Mouse (Mus musculus): ENCODE results near the gene Ctf2. TPM values are rescaled to one million over a fixed set of nuclear protein-coding genes. Genes with fewer than 3 reads are reported as not detected.
"Not testable (repeated sequence)": the region's sequence is repeated elsewhere in the genome, so short reads cannot be mapped to it uniquely, and the experiment has no call there.

Gene Ctf2
- polyA plus RNA-seq (2011; ENCODE audit: insufficient read depth, insufficient read length, low read depth, missing spikeins), result not detected in 2 replicates

DNA sequence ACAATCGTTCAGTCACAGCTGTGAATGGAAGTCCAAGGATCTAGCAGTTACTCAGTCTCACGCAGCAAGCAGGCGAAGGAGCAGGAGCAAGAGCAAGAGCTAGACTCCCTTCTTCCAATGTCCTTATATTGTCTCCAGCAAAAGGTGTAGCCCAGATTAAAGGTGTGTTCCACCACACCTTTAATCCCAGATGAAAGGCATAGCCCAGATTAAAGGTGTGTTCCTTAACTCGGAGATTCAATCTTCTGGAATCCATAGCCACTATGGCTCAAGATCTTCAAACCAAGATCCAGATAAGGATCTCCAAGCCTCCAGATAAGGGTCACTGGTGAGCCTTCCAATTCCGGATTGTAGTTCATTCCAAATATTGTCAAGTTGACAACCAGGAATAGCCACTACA lies at the start of gene Ctf2:
Gene Ctf2, minus strand, starts transcription at position 101 of the 400 bp plus-strand sequence.
- H3K9me3 ChIP-seq (replicated peaks; ENCODE audit: control insufficient read depth, insufficient read depth, low read length, poor library complexity, severe bottlenecking); H3K4me3 ChIP-seq (ENCODE audit: low read depth, low read length); H3K27me3 ChIP-seq (ENCODE audit: control insufficient read depth, insufficient read depth, low read length, poor library complexity, severe bottlenecking); H3K36me3 ChIP-seq (ENCODE audit: control insufficient read depth, insufficient read depth, low read length, poor library complexity, severe bottlenecking); H3K27ac ChIP-seq (ENCODE audit: insufficient read depth, low read length); H3K4me1 ChIP-seq (ENCODE audit: control insufficient read depth, insufficient read depth, low read length); H3K9ac ChIP-seq (ENCODE audit: low read depth, poor library complexity, severe bottlenecking): not testable (repeated sequence)

- H3K27me3 ChIP-seq (ENCODE audit: control insufficient read depth, insufficient read depth, low read length, poor library complexity, severe bottlenecking), result no peaks in the 10 kb centered on the region
- H3K27ac ChIP-seq (ENCODE audit: insufficient read depth, low read length), result no peak overlapping the region
- H3K4me3 ChIP-seq (ENCODE audit: low read depth, low read length), result peak overlapping the region; percentile 87
- TF ChIP-seq POLR2A (IDR thresholded peaks at IDR 0.05; ENCODE audit: insufficient read depth, low read length) (no peak), EP300 (IDR thresholded peaks at IDR 0.05; ENCODE audit: insufficient read depth, low read depth, low read length) (no peak), CTCF (IDR thresholded peaks at IDR 0.05; ENCODE audit: low read depth, low read length) (no peak)
- H3K4me1 ChIP-seq (ENCODE audit: control insufficient read depth, insufficient read depth, low read length), result no peaks in the 10 kb centered on the region
- no peaks in the 10 kb centered on the region for H3K9me3 ChIP-seq (replicated peaks; ENCODE audit: control insufficient read depth, insufficient read depth, low read length, poor library complexity, severe bottlenecking)
- peaks cover 36% of the 10 kb centered on the region for H3K36me3 ChIP-seq (ENCODE audit: control insufficient read depth, insufficient read depth, low read length, poor library complexity, severe bottlenecking)
- H3K9ac ChIP-seq (ENCODE audit: low read depth, poor library complexity, severe bottlenecking), result peak overlapping the region; percentile 96
Measured at GRCm38 (mm10) chr7:127778350-127778749, 46.4 kb upstream of the Ctf2 start.

DNA sequence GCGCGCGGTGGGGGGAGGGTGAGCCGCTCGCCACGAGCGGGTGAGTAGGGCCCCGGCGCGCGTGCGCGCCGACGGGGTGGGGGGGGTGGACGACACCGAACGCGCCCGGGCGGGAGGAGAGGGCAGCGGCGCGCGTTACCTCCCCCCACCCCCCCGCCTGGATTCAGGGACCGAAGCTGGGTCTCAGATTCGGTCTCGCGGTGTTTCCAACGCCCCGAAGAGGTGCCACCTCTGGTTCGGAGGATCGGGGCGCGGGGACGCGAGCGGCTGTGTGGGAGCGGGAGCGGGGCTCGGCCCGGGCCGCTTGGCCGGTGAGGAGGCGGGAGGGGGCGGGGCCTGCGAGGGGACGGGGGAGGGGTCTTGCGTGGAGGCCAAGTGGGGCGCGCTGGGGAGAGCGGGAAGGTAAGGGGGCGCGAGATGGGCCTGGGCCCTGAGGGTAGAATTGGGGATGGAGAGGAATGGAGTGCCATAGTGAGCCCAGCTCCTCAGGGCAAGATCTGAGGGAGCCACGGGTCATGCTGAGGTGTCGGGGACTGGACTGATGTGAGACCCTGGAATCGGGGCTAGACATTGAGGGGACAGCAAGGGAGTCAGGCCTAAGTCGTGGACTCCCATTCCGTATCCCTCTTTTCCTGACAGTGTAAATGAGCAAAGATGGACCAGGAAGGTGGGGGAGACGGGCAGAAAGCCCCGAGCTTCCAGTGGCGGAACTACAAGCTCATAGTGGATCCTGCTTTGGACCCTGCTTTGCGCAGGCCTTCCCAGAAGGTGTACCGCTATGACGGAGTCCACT lies 45.7 kb upstream of the Ctf2 start:
- Histone ChIP-seq H3K9ac (ENCODE audit: low read depth, poor library complexity, severe bottlenecking) (peak overlapping the region; percentile 96), H3K36me3 (ENCODE audit: control insufficient read depth, insufficient read depth, low read length, poor library complexity, severe bottlenecking) (peaks cover 34% of the 10 kb centered on the region), H3K27me3 (ENCODE audit: control insufficient read depth, insufficient read depth, low read length, poor library complexity, severe bottlenecking) (no peaks in the 10 kb centered on the region), H3K4me3 (ENCODE audit: low read depth, low read length) (peak overlapping the region; percentile 87), H3K9me3 (replicated peaks; ENCODE audit: control insufficient read depth, insufficient read depth, low read length, poor library complexity, severe bottlenecking) (no peaks in the 10 kb centered on the region), H3K4me1 (ENCODE audit: control insufficient read depth, insufficient read depth, low read length) (no peaks in the 10 kb centered on the region), H3K27ac (ENCODE audit: insufficient read depth, low read length) (no peak overlapping the region)
- no peak for TF ChIP-seq POLR2A (IDR thresholded peaks at IDR 0.05; ENCODE audit: insufficient read depth, low read length)
- TF ChIP-seq CTCF (IDR thresholded peaks at IDR 0.05; ENCODE audit: low read depth, low read length), result no peak
- TF ChIP-seq EP300 (IDR thresholded peaks at IDR 0.05; ENCODE audit: insufficient read depth, low read depth, low read length), result no peak

DNA sequence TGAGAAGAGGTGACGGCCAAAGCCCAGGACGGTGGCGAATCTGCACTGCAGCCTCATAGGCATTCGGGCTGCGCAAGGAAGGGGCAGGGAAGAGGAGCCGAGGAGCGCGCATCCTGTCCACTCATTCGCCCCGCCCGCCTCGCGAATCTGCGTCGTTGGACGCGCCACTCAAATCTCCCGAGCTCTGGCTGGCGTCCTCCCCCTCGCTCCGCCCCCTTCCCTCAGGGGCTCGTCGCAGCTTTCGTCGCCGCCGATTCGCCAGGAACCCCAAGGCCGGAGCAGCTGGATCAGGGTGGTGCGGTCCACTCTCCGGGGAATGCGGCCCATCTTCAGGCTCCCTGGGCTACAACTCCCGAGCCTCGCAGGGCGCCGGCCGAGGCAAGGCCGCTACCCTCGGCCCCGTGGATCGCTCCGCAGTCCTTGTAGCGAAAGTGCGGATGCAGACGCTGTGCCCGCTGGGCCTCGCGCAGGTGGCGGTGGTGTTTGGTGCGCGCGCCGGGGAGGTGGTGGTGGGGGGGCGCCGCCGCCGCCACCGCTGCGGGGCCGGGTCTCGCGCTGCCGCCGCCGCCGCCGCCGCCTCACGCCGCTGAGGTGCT lies 45.0 kb upstream of the Ctf2 start:
- Histone ChIP-seq H3K4me3 (ENCODE audit: low read depth, low read length) (peak overlapping the region; percentile 87), H3K9ac (ENCODE audit: low read depth, poor library complexity, severe bottlenecking) (peak overlapping the region; percentile 96), H3K27ac (ENCODE audit: insufficient read depth, low read length) (peak overlapping the region; percentile 85), H3K9me3 (replicated peaks; ENCODE audit: control insufficient read depth, insufficient read depth, low read length, poor library complexity, severe bottlenecking) (no peaks in the 10 kb centered on the region), H3K36me3 (ENCODE audit: control insufficient read depth, insufficient read depth, low read length, poor library complexity, severe bottlenecking) (peaks cover 27% of the 10 kb centered on the region), H3K4me1 (ENCODE audit: control insufficient read depth, insufficient read depth, low read length) (no peaks in the 10 kb centered on the region), H3K27me3 (ENCODE audit: control insufficient read depth, insufficient read depth, low read length, poor library complexity, severe bottlenecking) (no peaks in the 10 kb centered on the region)
- no peak for TF ChIP-seq CTCF (IDR thresholded peaks at IDR 0.05; ENCODE audit: low read depth, low read length)
- no peak for TF ChIP-seq POLR2A (IDR thresholded peaks at IDR 0.05; ENCODE audit: insufficient read depth, low read length)
- TF ChIP-seq EP300 (IDR thresholded peaks at IDR 0.05; ENCODE audit: insufficient read depth, low read depth, low read length), result no peak

- no peak for TF ChIP-seq EP300 (IDR thresholded peaks at IDR 0.05; ENCODE audit: insufficient read depth, low read depth, low read length)
- TF ChIP-seq CTCF (IDR thresholded peaks at IDR 0.05; ENCODE audit: low read depth, low read length), result no peak
- TF ChIP-seq POLR2A (IDR thresholded peaks at IDR 0.05; ENCODE audit: insufficient read depth, low read length), result peak; percentile 54
- peaks cover 22% of the 10 kb centered on the region for H3K36me3 ChIP-seq (ENCODE audit: control insufficient read depth, insufficient read depth, low read length, poor library complexity, severe bottlenecking)
- H3K4me3 ChIP-seq (ENCODE audit: low read depth, low read length), result peak within 1 kb of the TSS; percentile 87
- H3K27ac ChIP-seq (ENCODE audit: insufficient read depth, low read length), result peak within 1 kb of the TSS; percentile 92
- no peaks in the 10 kb centered on the region for H3K27me3 ChIP-seq (ENCODE audit: control insufficient read depth, insufficient read depth, low read length, poor library complexity, severe bottlenecking)
- H3K9ac ChIP-seq (ENCODE audit: low read depth, poor library complexity, severe bottlenecking), result peak within 1 kb of the TSS; percentile 96
- H3K9me3 ChIP-seq (replicated peaks; ENCODE audit: control insufficient read depth, insufficient read depth, low read length, poor library complexity, severe bottlenecking), result no peaks in the 10 kb centered on the region
- no peaks in the 10 kb centered on the region for H3K4me1 ChIP-seq (ENCODE audit: control insufficient read depth, insufficient read depth, low read length)
Measured at GRCm38 (mm10) chr7:127776426-127776825, 44.5 kb upstream of the Ctf2 start, which contains the start of gene Setd1a. Gene Setd1a (plus strand): TSS chr7:127776670.

- not testable (repeated sequence) for H3K4me1 ChIP-seq (ENCODE audit: control insufficient read depth, insufficient read depth, low read length); H3K27me3 ChIP-seq (ENCODE audit: control insufficient read depth, insufficient read depth, low read length, poor library complexity, severe bottlenecking); H3K9me3 ChIP-seq (replicated peaks; ENCODE audit: control insufficient read depth, insufficient read depth, low read length, poor library complexity, severe bottlenecking)
- peak overlapping the region; percentile 96 for H3K9ac ChIP-seq (ENCODE audit: low read depth, poor library complexity, severe bottlenecking)
- H3K4me3 ChIP-seq (ENCODE audit: low read depth, low read length), result peak overlapping the region; percentile 87
- H3K27ac ChIP-seq (ENCODE audit: insufficient read depth, low read length), result peak overlapping the region; percentile 92
- peaks cover 16% of the 10 kb centered on the region for H3K36me3 ChIP-seq (ENCODE audit: control insufficient read depth, insufficient read depth, low read length, poor library complexity, severe bottlenecking)
Measured at GRCm38 (mm10) chr7:127775837-127776236, 43.9 kb upstream of the Ctf2 start.

Data from ES-Bruce4 (cell line).